Mouse (Mus musculus): ENCODE measurements at regions not wholly inside any gene's neighbourhood (a gene's known extent, or its start where the extent isn't known, plus 50 kb on each side); places are given as distances from the start of the nearest gene placed in this dataset.

DNA sequence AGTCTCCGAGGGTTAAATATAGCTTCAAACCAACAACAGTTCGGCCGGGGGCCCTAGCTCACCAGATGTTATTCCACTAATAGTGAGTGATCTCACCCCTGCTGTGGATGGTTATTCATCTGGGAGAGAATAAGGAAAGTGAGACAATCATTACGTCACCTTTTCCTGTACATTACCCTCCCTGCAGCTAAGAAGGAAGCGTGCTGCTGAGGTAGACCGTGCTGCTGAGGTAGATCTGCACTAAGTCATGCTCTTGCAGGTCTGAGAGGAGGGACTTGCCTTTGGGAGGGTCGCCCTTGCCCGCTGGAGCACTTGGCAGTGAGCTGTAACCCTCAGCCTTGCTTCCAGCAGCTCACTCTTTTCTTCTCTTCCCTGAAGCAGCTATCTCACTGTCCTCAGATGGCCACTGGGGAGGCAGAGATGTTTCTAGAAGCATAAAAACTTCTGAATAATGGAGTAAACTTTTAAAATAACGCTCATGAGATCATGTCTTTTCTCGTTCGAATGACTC is 77.3 kb upstream of the Otud4 start:
- TF ChIP-seq CTCF (IDR thresholded peaks at IDR 0.05; ENCODE audit: control insufficient read depth, insufficient read depth, insufficient read length) (no peak), CEBPB (IDR thresholded peaks at IDR 0.05; ENCODE audit: low read depth) (peak; percentile 34), MYOG (IDR thresholded peaks at IDR 0.05; ENCODE audit: control insufficient read depth, extremely low read depth, insufficient read length) (no peak), MAX (IDR thresholded peaks at IDR 0.05) (no peak), USF1 (IDR thresholded peaks at IDR 0.05; ENCODE audit: low read depth) (no peak)

Data from C2C12 (cell line).